Mouse (Mus musculus) erythroblast, embryonic 14.5 days (primary cell): ENCODE data around the gene Tgfbi.

Experiments used
- GATA1 ChIP-seq: IDR thresholded peaks from 2 replicates; pipeline ENCODE4 v1.6.1; 2012; ENCODE audit warnings: low read length, inconsistent platforms, mixed read lengths
- TAL1 ChIP-seq: IDR thresholded peaks from 3 replicates; pipeline ENCODE4 v1.6.1; 2012; ENCODE audit warnings: low read length, inconsistent platforms, mixed read lengths

- TF ChIP-seq TAL1 (no peak), GATA1 (no peak)
Observed at GRCm38 (mm10) chr13:56582720-56583119, 26.6 kb upstream of the Tgfbi start.
